22 mouse cellular contexts compared by ENCODE assay signal in the genomic region with DNA sequence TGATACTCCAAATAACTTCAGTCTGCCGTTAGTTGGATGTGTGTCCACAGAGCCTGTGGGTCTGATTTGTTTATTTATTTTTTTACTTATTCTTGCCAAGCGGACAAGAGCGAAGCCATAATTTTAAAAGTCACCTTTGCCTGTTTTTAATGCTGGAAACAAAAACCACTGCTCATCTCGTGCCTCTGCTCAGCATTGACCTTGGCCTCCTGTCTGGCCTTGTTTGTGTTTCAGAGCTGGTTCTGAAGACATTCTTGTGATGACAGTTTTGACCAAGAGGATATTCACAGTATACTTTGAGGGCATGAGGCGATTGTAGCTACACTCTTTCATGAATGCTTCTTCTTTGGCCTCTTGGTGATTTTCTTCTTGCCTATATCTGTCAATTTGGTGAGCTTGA. TPM values are rescaled to one million over a fixed set of nuclear protein-coding genes. Genes with fewer than 3 reads are reported as not detected.
DNase-seq lines count a peak whose midpoint lies in the region; ATAC-seq lines count a peak whose summit lies in the region.
"Had no signal": no experiment of that assay in that cellular context is flagged by ENCODE, and none has a peak within 500 bp of the region (broad histone marks: within the 10 kb centered on the region; RNA-seq: fewer than 3 reads in every experiment).

No protein-coding gene starts in this region.

- no peaks in the 10 kb centered on the region for H3K9me3 ChIP-seq in heart, embryonic 11.5 days (replicated peaks; ENCODE audit: control insufficient read depth, low read length)
- H3K9me3 ChIP-seq: embryonic facial prominence, embryonic 13.5 days; embryonic facial prominence, embryonic 15.5 days; forebrain, embryonic 10.5 days; forebrain, embryonic 12.5 days had no signal

- no peak overlapping the region for H3K4me3 ChIP-seq in heart, embryonic 11.5 days (ENCODE audit: low read depth, low read length)
- H3K4me3 ChIP-seq: embryonic facial prominence, embryonic 13.5 days; embryonic facial prominence, embryonic 15.5 days; erythroblast, embryonic 14.5 days; forebrain, embryonic 10.5 days; forebrain, embryonic 12.5 days had no signal

- no peaks in the 10 kb centered on the region for H3K27me3 ChIP-seq in heart, embryonic 11.5 days (ENCODE audit: control insufficient read depth, insufficient read depth, low read length)
- H3K27me3 ChIP-seq: embryonic facial prominence, embryonic 13.5 days; embryonic facial prominence, embryonic 15.5 days; forebrain, embryonic 12.5 days had no signal

- H3K36me3 ChIP-seq in heart, embryonic 11.5 days (ENCODE audit: control insufficient read depth, insufficient read depth, low read length), result no peaks in the 10 kb centered on the region
- H3K36me3 ChIP-seq: embryonic facial prominence, embryonic 13.5 days; embryonic facial prominence, embryonic 15.5 days; forebrain, embryonic 10.5 days; forebrain, embryonic 12.5 days had no signal

- no peak overlapping the region for H3K27ac ChIP-seq in heart, embryonic 11.5 days (ENCODE audit: low read depth, low read length)
- H3K27ac ChIP-seq: embryonic facial prominence, embryonic 13.5 days; embryonic facial prominence, embryonic 15.5 days; forebrain, embryonic 10.5 days; forebrain, embryonic 12.5 days had no signal

- ATAC-seq in heart, embryonic 11.5 days (replicated peaks; ENCODE audit: insufficient number of reproducible peaks, low FRiP score, low TSS enrichment), result no peak
- ATAC-seq: forebrain, embryonic 14.5 days; forebrain, embryonic 16.5 days had no signal

- no peak overlapping the region for H3K9ac ChIP-seq in heart, embryonic 11.5 days (ENCODE audit: low read depth, low read length)
- H3K9ac ChIP-seq: embryonic facial prominence, embryonic 13.5 days; embryonic facial prominence, embryonic 15.5 days; forebrain, embryonic 12.5 days had no signal

- no peak overlapping the region for H3K4me2 ChIP-seq in heart, embryonic 11.5 days
- H3K4me2 ChIP-seq: embryonic facial prominence, embryonic 13.5 days; embryonic facial prominence, embryonic 15.5 days; forebrain, embryonic 12.5 days had no signal

- WGBS in heart, embryonic 11.5 days (ENCODE audit: insufficient replicate concordance), result 80% methylated on average over 5 of the region's 5 CpGs

- peak; percentile 57 for DNase-seq in adrenal gland, adult 2 months
- no peak for DNase-seq in adrenal gland, postnatal 25 days
- peak; percentile 13 to 18 for DNase-seq in adrenal gland, postnatal 36 days
- DNase-seq in adrenal gland, adult 8-10 months, result no peak
- peak; percentile 46 for DNase-seq in heart, adult 11 months
- no peak for DNase-seq in urinary bladder, adult 2 months (ENCODE audit: low spot score)
- DNase-seq: cerebellum, adult 11 months; cerebellum, adult 18-20 months; cerebellum, adult 8-10 months; cerebellum, postnatal 14 days; cerebellum, postnatal 36 days; embryo, embryonic 11 days had no signal

- H3K4me1 ChIP-seq in heart, embryonic 11.5 days (ENCODE audit: control insufficient read depth, insufficient read depth, low read length), result no peaks in the 10 kb centered on the region
- H3K4me1 ChIP-seq: embryonic facial prominence, embryonic 15.5 days; forebrain, embryonic 10.5 days; forebrain, embryonic 12.5 days had no signal

RNA-seq across cellular contexts. Expression of a gene that starts 35.2 kb away (rescaled TPM):
- total RNA-seq in adrenal gland, adult 2 months (2021), result 10 to 100 TPM; 17.0 to 19.9 TPM
- 1.6 and 2.3 TPM in 2 replicates for polyA plus RNA-seq in adrenal gland, adult 2 months (2012; rRNA removed)
- total RNA-seq in adrenal gland, postnatal 25 days (2021), result 21.3 and 27.9 TPM in 2 replicates
- total RNA-seq in adrenal gland, postnatal 36 days (2021), result 10 to 100 TPM; 10.1 to 23.9 TPM
- 10 to 100 TPM; 16.5 to 33.2 (median 28.2) TPM for total RNA-seq in adrenal gland, adult 8-10 months (2022)
- 8.9 and 9.1 TPM in 2 replicates for polyA plus RNA-seq in heart, embryonic 11.5 days (2014; fragmentation: Nextera tagmentation; extraction: Ambion mirVana)
- 6.2 and 8.7 TPM in 2 replicates for polyA plus RNA-seq in urinary bladder, adult 2 months (2012; rRNA removed)
- total RNA-seq: ES-E14, MEL had no signal
- polyA plus RNA-seq: erythroblast, embryonic 14.5 days had no signal

Comparison
In these comparisons a context has a peak if more than half of its experiments do, and no peak if none do; other contexts are left out.
1. DNase-seq: peak in adrenal gland, adult 2 months (single experiment), adrenal gland, postnatal 36 days (2 of 2) and heart, adult 11 months (single experiment); none in adrenal gland, postnatal 25 days (single experiment), adrenal gland, adult 8-10 months (single experiment) and urinary bladder, adult 2 months (single experiment).